Mouse (Mus musculus) midbrain, embryonic 15.5 days (tissue): ENCODE measurements around the gene Ftl1. TPM values are rescaled to one million over a fixed set of nuclear protein-coding genes. Genes with fewer than 3 reads are reported as not detected.
"Not testable (repeated sequence)": the region's sequence is repeated elsewhere in the genome, so short reads cannot be mapped to it uniquely, and the experiment has no call there.

ENCODE experiments used
- ATAC-seq: fragments of 200-750 bp; cut with Nextera tagmentation; replicated peaks from 2 replicates; pipeline ENCODE4 v1.8.0; 2017; ENCODE audit warnings: moderate TSS enrichment
- H3K27ac ChIP-seq: fragments of 300-500 bp; sonication (generic); 2 replicates; pipeline ENCODE4 v1.5.1; 2015; ENCODE audit warnings: mild to moderate bottlenecking, inconsistent platforms
- H3K27me3 ChIP-seq: fragments of 300-500 bp; sonication (generic); replicated peaks from 2 replicates; pipeline ENCODE4 v1.6.1; 2015; ENCODE audit warnings: inconsistent platforms
- H3K36me3 ChIP-seq: fragments of 300-500 bp; sonication (generic); replicated peaks from 2 replicates; pipeline ENCODE4 v1.6.1; 2015; ENCODE audit warnings: inconsistent platforms
- H3K4me1 ChIP-seq: fragments of 300-500 bp; sonication (generic); 2 replicates; pipeline ENCODE4 v1.6.1; 2015; ENCODE audit warnings: inconsistent platforms
- H3K4me2 ChIP-seq: fragments of 300-500 bp; sonication (generic); 2 replicates; pipeline ENCODE4 v1.6.1; 2015; ENCODE audit warnings: inconsistent platforms, mild to moderate bottlenecking, moderate library complexity
- H3K4me3 ChIP-seq: fragments of 300-500 bp; sonication (generic); 2 replicates; pipeline ENCODE4 v1.5.1; 2015; ENCODE audit warnings: mild to moderate bottlenecking, inconsistent platforms
- H3K9ac ChIP-seq: fragments of 300-500 bp; sonication (generic); 2 replicates; pipeline ENCODE4 v1.6.1; 2015; ENCODE audit warnings: mild to moderate bottlenecking, inconsistent platforms
- H3K9me3 ChIP-seq: fragments of 300-500 bp; sonication (generic); 2 replicates; pipeline ENCODE4 v1.6.1; 2016; ENCODE audit warnings: inconsistent platforms
- WGBS: fragments of 180-500 bp; shearing (Covaris S2); methylation state at CpG from one replicate; pipeline ENCODE4 v1.1.7; 2015; ENCODE audit warnings: mixed read lengths; 5-methylcytosine and 5-hydroxymethylcytosine counted together
- polyA plus RNA-seq: library from polyadenylated mRNA; unstranded; fragments of >200 nt; fragmentation: Nextera tagmentation; extraction: Ambion mirVana; gene quantifications from 2 replicates; pipeline ENCODE4 v1.2.1, GENCODE M21; 2015

The Ftl1 gene
- polyA plus RNA-seq = 6,021 and 6,209 TPM in 2 replicates

- WGBS = 0% methylated on average over 32 of the region's 37 CpGs
- Histone ChIP-seq H3K4me1 (peaks cover 37% of the 10 kb centered on the region), H3K36me3 (peaks cover 16% of the 10 kb centered on the region), H3K4me3 (peak within 1 kb of the TSS; percentile 83), H3K27ac (peak within 1 kb of the TSS; percentile 91), H3K4me2 (peak within 1 kb of the TSS; percentile 70), H3K9ac (peak within 1 kb of the TSS; percentile 79)
- not testable (repeated sequence) for H3K9me3 ChIP-seq, H3K27me3 ChIP-seq
- ATAC-seq = peak; percentile 97
These were observed at the start of gene Ftl1 for GRCm38 (mm10) chr7:45459564-45460140. Gene Ftl1 (minus strand): TSS chr7:45459884.

- H3K4me2 ChIP-seq = peak overlapping the region; percentile 93
- H3K27me3 ChIP-seq = no peaks in the 10 kb centered on the region
- peak overlapping the region; percentile 86 for H3K27ac ChIP-seq
- H3K36me3 ChIP-seq = 0 out of 2 replicates have a peak, but pooled peaks cover 4% of the 10 kb centered on the region
- H3K9ac ChIP-seq = peak overlapping the region; percentile 83
- H3K4me3 ChIP-seq = peak overlapping the region; percentile 81
- ATAC-seq = peak; percentile 31
- WGBS = 44% methylated on average over 19 of the region's 19 CpGs
- H3K4me1 ChIP-seq = peaks cover 16% of the 10 kb centered on the region
- no peaks in the 10 kb centered on the region for H3K9me3 ChIP-seq
These were observed 49.6 kb upstream of the Ftl1 start for GRCm38 (mm10) chr7:45509181-45509882.

GRCm38 (mm10) chr7:45508561-45508960, 48.9 kb upstream of the Ftl1 start:
- 0 out of 2 replicates have a peak, but pooled peaks cover 4% of the 10 kb centered on the region for H3K36me3 ChIP-seq
- WGBS = 92% methylated on average over 6 of the region's 6 CpGs
- no peak overlapping the region for H3K27ac ChIP-seq
- H3K4me3 ChIP-seq = no peak overlapping the region
- H3K9me3 ChIP-seq = no peaks in the 10 kb centered on the region
- H3K4me1 ChIP-seq = peaks cover 16% of the 10 kb centered on the region
- H3K4me2 ChIP-seq = peak overlapping the region; percentile 93; the same call in 1 of the 2 replicates
- no peak overlapping the region for H3K9ac ChIP-seq
- no peak for ATAC-seq
- H3K27me3 ChIP-seq = no peaks in the 10 kb centered on the region

- Histone ChIP-seq H3K4me1 (peaks cover 16% of the 10 kb centered on the region), H3K9ac (no peak overlapping the region), H3K27me3 (no peaks in the 10 kb centered on the region), H3K9me3 (no peaks in the 10 kb centered on the region), H3K4me2 (no peak overlapping the region), H3K4me3 (no peak overlapping the region), H3K36me3 (0 out of 2 replicates have a peak, but pooled peaks cover 4% of the 10 kb centered on the region), H3K27ac (no peak overlapping the region)
- 91% methylated on average over 6 of the region's 6 CpGs for WGBS
- no peak for ATAC-seq
These were observed 47.9 kb upstream of the Ftl1 start for GRCm38 (mm10) chr7:45507583-45507982.

- no peak overlapping the region for H3K4me3 ChIP-seq
- 96% methylated on average over 6 of the region's 6 CpGs for WGBS
- peaks cover 43% of the 10 kb centered on the region for H3K36me3 ChIP-seq
- H3K27me3 ChIP-seq = no peaks in the 10 kb centered on the region
- no peak overlapping the region for H3K4me2 ChIP-seq
- no peak for ATAC-seq
- no peak overlapping the region for H3K9ac ChIP-seq
- H3K4me1 ChIP-seq = no peaks in the 10 kb centered on the region
- H3K9me3 ChIP-seq = no peaks in the 10 kb centered on the region
- H3K27ac ChIP-seq = no peak overlapping the region
These were observed 38.7 kb upstream of the Ftl1 start for GRCm38 (mm10) chr7:45498427-45498826.

GRCm38 (mm10) chr7:45494548-45494947, 34.9 kb upstream of the Ftl1 start:
- H3K4me2 ChIP-seq = no peak overlapping the region
- no peaks in the 10 kb centered on the region for H3K27me3 ChIP-seq
- 77% methylated on average over 9 of the region's 9 CpGs for WGBS
- H3K36me3 ChIP-seq = peaks cover 41% of the 10 kb centered on the region
- no peaks in the 10 kb centered on the region for H3K9me3 ChIP-seq
- H3K4me3 ChIP-seq = no peak overlapping the region
- 0 out of 2 replicates have a peak, but pooled peaks cover 5% of the 10 kb centered on the region for H3K4me1 ChIP-seq
- no peak overlapping the region for H3K27ac ChIP-seq
- H3K9ac ChIP-seq = no peak overlapping the region
- ATAC-seq = no peak

GRCm38 (mm10) chr7:45492951-45493350, 33.3 kb upstream of the Ftl1 start:
- no peak overlapping the region for H3K9ac ChIP-seq
- peaks cover 15% of the 10 kb centered on the region; the same call in 1 of the 2 replicates for H3K4me1 ChIP-seq
- ATAC-seq = no peak
- H3K27ac ChIP-seq = no peak overlapping the region
- no peaks in the 10 kb centered on the region for H3K9me3 ChIP-seq
- 97% methylated on average over 5 of the region's 5 CpGs for WGBS
- H3K27me3 ChIP-seq = no peaks in the 10 kb centered on the region
- peaks cover 29% of the 10 kb centered on the region for H3K36me3 ChIP-seq
- no peak overlapping the region for H3K4me2 ChIP-seq
- no peak overlapping the region for H3K4me3 ChIP-seq

- Histone ChIP-seq H3K4me1 (peaks cover 17% of the 10 kb centered on the region; the same call in 1 of the 2 replicates), H3K9me3 (no peaks in the 10 kb centered on the region), H3K4me3 (no peak overlapping the region), H3K27ac (no peak overlapping the region), H3K36me3 (peaks cover 25% of the 10 kb centered on the region; the same call in 1 of the 2 replicates), H3K27me3 (no peaks in the 10 kb centered on the region), H3K9ac (no peak overlapping the region), H3K4me2 (no peak overlapping the region)
- ATAC-seq = no peak
- WGBS = 95% methylated on average over 8 of the region's 8 CpGs
These were observed 32.7 kb upstream of the Ftl1 start for GRCm38 (mm10) chr7:45492225-45492844.

GRCm38 (mm10) chr7:45491264-45491663, 31.6 kb upstream of the Ftl1 start:
- Histone ChIP-seq H3K36me3 (peaks cover 18% of the 10 kb centered on the region; the same call in 1 of the 2 replicates), H3K4me1 (peaks cover 17% of the 10 kb centered on the region; the same call in 1 of the 2 replicates), H3K27ac (no peak overlapping the region), H3K9ac (no peak overlapping the region), H3K27me3 (no peaks in the 10 kb centered on the region), H3K4me3 (no peak overlapping the region), H3K9me3 (no peaks in the 10 kb centered on the region), H3K4me2 (no peak overlapping the region)
- 24% methylated on average over 3 of the region's 3 CpGs for WGBS
- ATAC-seq = no peak

- peaks cover 18% of the 10 kb centered on the region; the same call in 1 of the 2 replicates for H3K36me3 ChIP-seq
These were observed 31.1 kb upstream of the Ftl1 start for GRCm38 (mm10) chr7:45490822-45491221.

GRCm38 (mm10) chr7:45489578-45489977, 29.9 kb upstream of the Ftl1 start:
- no peak overlapping the region for H3K4me3 ChIP-seq
- 83% methylated on average over 7 of the region's 7 CpGs for WGBS
- no peaks in the 10 kb centered on the region for H3K9me3 ChIP-seq
- peaks cover 11% of the 10 kb centered on the region; the same call in 1 of the 2 replicates for H3K36me3 ChIP-seq
- H3K4me1 ChIP-seq = peaks cover 17% of the 10 kb centered on the region; the same call in 1 of the 2 replicates
- H3K9ac ChIP-seq = no peak overlapping the region
- peak overlapping the region; percentile 56; the same call in 1 of the 2 replicates for H3K4me2 ChIP-seq
- H3K27ac ChIP-seq = no peak overlapping the region
- no peaks in the 10 kb centered on the region for H3K27me3 ChIP-seq
- no peak for ATAC-seq

More at GRCm38 (mm10) chr7:45490822-45491221, 31.1 kb upstream of the Ftl1 start:
- no peak overlapping the region for H3K4me3 ChIP-seq
- no peak overlapping the region for H3K4me2 ChIP-seq
- H3K9ac ChIP-seq = no peak overlapping the region
- 56% methylated on average over 9 of the region's 9 CpGs for WGBS
- no peak for ATAC-seq
- H3K9me3 ChIP-seq = no peaks in the 10 kb centered on the region
- no peaks in the 10 kb centered on the region for H3K27me3 ChIP-seq
- no peak overlapping the region for H3K27ac ChIP-seq
- peaks cover 17% of the 10 kb centered on the region; the same call in 1 of the 2 replicates for H3K4me1 ChIP-seq
